18 mouse cellular contexts compared by ENCODE assay signal in the genomic region with DNA sequence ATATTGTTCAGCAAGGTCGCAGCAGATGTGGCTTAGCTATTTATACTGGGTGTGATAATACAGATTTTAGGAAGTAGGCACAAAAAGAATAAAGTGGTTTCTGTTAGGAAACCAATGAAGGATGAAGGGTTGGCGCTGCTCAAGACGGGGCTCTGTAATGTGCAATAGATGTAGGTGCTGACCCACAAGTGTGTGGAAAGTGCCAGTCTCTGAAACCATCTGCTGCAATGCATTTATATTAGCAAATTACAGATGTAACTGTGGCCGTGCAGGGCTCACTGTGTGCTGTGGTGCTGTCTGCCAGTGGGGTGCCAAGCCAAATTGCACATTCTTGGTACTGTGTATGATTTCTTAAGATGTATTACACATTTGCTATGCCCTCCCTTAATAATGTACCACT.
"Had no signal": no experiment of that assay in that cellular context is flagged by ENCODE, and none has a peak within 500 bp of the region (broad histone marks: within the 10 kb centered on the region; RNA-seq: fewer than 3 reads in every experiment).

No protein-coding gene starts in this region.

- H3K36me3 ChIP-seq: limb, embryonic 10.5 days; liver, embryonic 15.5 days; midbrain, embryonic 10.5 days; midbrain, embryonic 15.5 days; stomach, embryonic 15.5 days had no signal

- H3K9ac ChIP-seq: liver, embryonic 15.5 days; midbrain, embryonic 15.5 days; stomach, embryonic 15.5 days had no signal

- DNase-seq: kidney, adult 11 months; kidney, adult 9 months; kidney, postnatal 36 days; lung, adult 2 months; lung, postnatal 36 days; right cerebral cortex, postnatal 4 days; spleen, adult 18-20 months; thymus, adult 2 months; thymus, postnatal 25 days had no signal

- H3K9me3 ChIP-seq: limb, embryonic 10.5 days; liver, embryonic 15.5 days; midbrain, embryonic 10.5 days; midbrain, embryonic 15.5 days; stomach, embryonic 15.5 days had no signal

- H3K4me1 ChIP-seq: limb, embryonic 10.5 days; liver, embryonic 15.5 days; midbrain, embryonic 10.5 days; midbrain, embryonic 15.5 days; stomach, embryonic 15.5 days had no signal

- ATAC-seq: lung, postnatal 0 days; midbrain, embryonic 15.5 days had no signal

- H3K27me3 ChIP-seq: liver, embryonic 15.5 days; midbrain, embryonic 15.5 days; stomach, embryonic 15.5 days had no signal

- H3K4me3 ChIP-seq: layer of hippocampus, adult 2 months; limb, embryonic 10.5 days; liver, embryonic 15.5 days; midbrain, embryonic 10.5 days; midbrain, embryonic 15.5 days; stomach, embryonic 15.5 days had no signal

- H3K4me2 ChIP-seq: liver, embryonic 11.5 days; liver, embryonic 15.5 days; midbrain, embryonic 15.5 days; stomach, embryonic 15.5 days had no signal

- H3K27ac ChIP-seq: kidney, postnatal 0 days; layer of hippocampus, adult 2 months; limb, embryonic 10.5 days; liver, embryonic 15.5 days; midbrain, embryonic 10.5 days; midbrain, embryonic 15.5 days; stomach, embryonic 15.5 days had no signal
